Mouse (Mus musculus) neural tube, embryonic 14.5 days (tissue): ENCODE data around the gene Ptpn3. TPM values are rescaled to one million over a fixed set of nuclear protein-coding genes. Genes with fewer than 3 reads are reported as not detected.

ENCODE experiments used
- ATAC-seq: fragments of 200-750 bp; cut with Nextera tagmentation; 2 replicates; pipeline ENCODE4 v1.8.0; 2017; ENCODE audit warnings: low read depth, mild to moderate bottlenecking, moderate TSS enrichment, moderate library complexity
- H3K27ac ChIP-seq: fragments of 300-500 bp; sonication (generic); 2 replicates; pipeline ENCODE4 v1.5.1; 2014; ENCODE audit warnings: low read depth, mild to moderate bottlenecking, control low read depth, low read length, moderate library complexity, mixed read lengths
- H3K27me3 ChIP-seq: fragments of 300-500 bp; sonication (generic); 2 replicates; pipeline ENCODE4 v1.6.1; 2014; ENCODE audit warnings: low read length; ENCODE audit not compliant: control insufficient read depth, insufficient read depth
- H3K36me3 ChIP-seq: fragments of 300-500 bp; sonication (generic); 2 replicates; pipeline ENCODE4 v1.6.1; 2014; ENCODE audit warnings: low read length, mixed read lengths; ENCODE audit not compliant: control insufficient read depth, insufficient read depth
- H3K4me1 ChIP-seq: fragments of 300-500 bp; sonication (generic); 2 replicates; pipeline ENCODE4 v1.6.1; 2014; ENCODE audit warnings: low read length; ENCODE audit not compliant: control insufficient read depth, insufficient read depth
- H3K4me2 ChIP-seq: fragments of 300-500 bp; sonication (generic); 2 replicates; pipeline ENCODE4 v1.6.1; 2014; ENCODE audit warnings: mild to moderate bottlenecking, low read depth, low read length, control low read depth
- H3K4me3 ChIP-seq: fragments of 300-500 bp; sonication (generic); 2 replicates; pipeline ENCODE4 v1.5.1; 2014; ENCODE audit warnings: low read depth, low read length, control low read depth, mixed read lengths
- H3K9ac ChIP-seq: fragments of 300-500 bp; sonication (generic); replicated peaks from 2 replicates; pipeline ENCODE4 v1.6.1; 2014; ENCODE audit warnings: low read depth, mild to moderate bottlenecking, control low read depth, low read length, mixed read lengths
- H3K9me3 ChIP-seq: fragments of 300-500 bp; sonication (generic); 2 replicates; pipeline ENCODE4 v1.6.1; 2016; ENCODE audit warnings: low read length; ENCODE audit not compliant: control insufficient read depth
- WGBS: fragments of 180-500 bp; shearing (Covaris S2); extraction: QIAGEN DNeasy Blood & Tissue Kit; methylation state at CpG from one replicate; pipeline ENCODE4 v1.1.7; 2014; 5-methylcytosine and 5-hydroxymethylcytosine counted together
- polyA plus RNA-seq: library from polyadenylated mRNA; unstranded; fragments of >200 nt; fragmentation: Nextera tagmentation; extraction: Ambion mirVana; gene quantifications from 2 replicates; pipeline ENCODE4 v1.2.1, GENCODE M21; 2014

Ptpn3 gene
- polyA plus RNA-seq, 1 experiment from 2014 or later = 7.6 TPM

DNA sequence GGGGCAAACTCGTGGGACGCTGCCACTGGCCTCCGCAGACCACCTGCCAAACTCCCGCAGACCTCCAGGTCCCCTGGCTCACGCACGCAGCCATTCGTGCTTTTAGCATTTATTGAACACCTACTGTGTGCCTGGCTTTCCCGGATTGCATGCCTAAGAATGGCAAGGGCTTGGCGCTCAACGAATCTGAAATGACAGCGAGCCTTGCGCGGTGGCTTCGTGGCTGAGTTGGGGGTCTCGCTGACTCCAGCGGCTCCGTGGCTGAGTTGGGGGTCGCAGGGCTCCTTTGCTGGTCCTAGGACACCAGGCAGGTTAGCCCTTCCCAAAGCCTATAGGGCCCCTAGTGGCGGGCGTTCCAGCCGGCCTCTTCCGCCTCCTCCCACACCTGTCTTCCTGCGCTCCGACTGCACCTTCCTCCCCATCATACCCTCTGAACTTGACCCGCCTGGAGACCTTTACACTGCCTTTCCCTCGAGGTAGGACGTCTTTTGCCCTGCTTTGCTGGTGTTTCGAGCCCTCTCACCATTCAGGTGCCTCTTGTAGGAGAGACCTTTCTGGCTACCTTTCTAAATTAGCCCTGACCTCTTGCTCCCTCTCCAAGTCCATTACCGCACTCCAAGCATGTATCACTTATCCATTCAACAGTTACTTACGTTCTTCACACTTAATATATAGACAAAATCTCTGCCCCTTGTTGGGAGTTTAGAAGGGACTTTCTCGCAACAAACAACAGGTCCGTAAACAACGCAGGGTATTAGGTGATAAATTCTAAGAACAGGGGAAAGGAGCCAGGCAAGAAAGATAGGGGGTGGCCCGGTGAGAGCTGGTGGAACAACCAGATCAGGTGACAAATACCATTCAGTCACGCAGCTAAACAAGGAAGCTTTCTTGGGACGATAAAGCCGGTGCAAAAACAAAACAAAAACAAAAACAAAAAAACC, 898 bp downstream of the Ptpn3 start:
- H3K4me1 ChIP-seq = peaks cover 7% of the 10 kb centered on the region
- ATAC-seq = no peak
- WGBS = under 1% methylated on average over 37 of the region's 37 CpGs
- no peak overlapping the region for H3K27ac ChIP-seq
- no peaks in the 10 kb centered on the region for H3K9me3 ChIP-seq
- no peaks in the 10 kb centered on the region for H3K36me3 ChIP-seq
- peak overlapping the region; percentile 87 for H3K4me2 ChIP-seq
- H3K27me3 ChIP-seq = peaks cover 3% of the 10 kb centered on the region; the same call in 1 of the 2 replicates
- peak overlapping the region; percentile 74 for H3K9ac ChIP-seq
- peak overlapping the region; percentile 74 for H3K4me3 ChIP-seq

DNA sequence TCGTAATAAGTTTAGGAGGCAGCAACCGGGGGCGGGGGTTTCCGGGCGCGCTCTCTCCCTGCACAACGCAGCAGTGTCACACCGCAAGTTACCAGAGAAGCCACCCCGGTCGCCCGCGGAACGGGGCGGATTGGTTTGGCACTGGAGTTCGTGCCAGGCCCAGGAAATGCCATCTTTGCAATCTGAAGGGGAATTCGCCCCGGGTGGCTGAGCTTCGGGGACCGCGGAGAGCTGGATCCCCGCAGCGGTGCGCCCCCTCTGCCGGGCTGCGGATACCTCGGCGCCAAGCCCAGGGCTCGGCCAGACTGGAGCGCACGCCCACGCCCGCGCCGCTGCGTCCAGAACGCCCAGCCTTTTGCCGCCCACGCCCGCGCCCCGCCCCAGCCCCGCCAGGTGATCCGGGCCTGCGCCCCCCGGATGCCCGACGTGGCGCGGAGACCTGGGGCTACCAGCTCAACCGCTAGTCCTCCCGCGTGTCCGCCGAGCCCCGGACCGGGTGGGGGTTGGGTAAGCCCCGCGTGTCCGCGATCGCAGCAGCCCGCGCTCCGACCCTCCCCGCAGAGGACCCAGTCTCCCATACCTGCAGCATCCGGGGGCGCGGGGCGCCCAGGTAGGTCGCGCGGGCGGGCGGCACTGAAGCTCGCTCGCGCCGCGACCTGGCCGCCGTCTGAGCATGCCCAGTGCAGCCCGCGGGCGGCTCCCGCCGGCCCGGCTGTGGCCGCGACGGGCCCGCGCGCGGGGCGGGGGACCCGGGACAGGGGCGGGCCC, 1.8 kb downstream of the Ptpn3 start:
- H3K9me3 ChIP-seq = no peaks in the 10 kb centered on the region
- H3K4me3 ChIP-seq = peak overlapping the region; percentile 74
- H3K4me2 ChIP-seq = peak overlapping the region; percentile 87
- peaks cover 7% of the 10 kb centered on the region for H3K4me1 ChIP-seq
- WGBS = under 1% methylated on average over 85 of the region's 97 CpGs
- peak; percentile 47 for ATAC-seq
- no peaks in the 10 kb centered on the region for H3K36me3 ChIP-seq
- peaks cover 3% of the 10 kb centered on the region; the same call in 1 of the 2 replicates for H3K27me3 ChIP-seq
- peak overlapping the region; percentile 74 for H3K9ac ChIP-seq
- H3K27ac ChIP-seq = peak overlapping the region; percentile 57

DNA sequence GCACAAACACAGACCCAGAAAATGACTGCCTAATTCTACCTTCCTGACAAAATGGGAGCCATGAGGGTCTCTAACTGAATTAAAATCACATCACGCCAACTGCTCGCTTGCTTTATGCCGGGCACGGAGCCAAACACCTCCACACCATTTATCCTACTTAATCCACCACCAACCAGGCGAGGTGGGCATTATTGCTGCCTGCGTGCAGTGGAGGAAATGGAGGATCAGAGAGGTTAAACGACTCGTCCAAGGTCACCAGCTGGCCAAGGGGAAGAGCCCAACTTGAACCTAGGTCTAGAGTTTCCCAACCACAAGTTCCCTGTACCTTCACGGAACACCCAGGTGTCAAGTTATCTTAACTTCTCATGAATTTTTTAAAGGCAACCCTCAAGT, 2.3 kb downstream of the Ptpn3 start:
- no peak for ATAC-seq
- Histone ChIP-seq H3K4me3 (peak overlapping the region; percentile 74), H3K27me3 (peaks cover 3% of the 10 kb centered on the region; the same call in 1 of the 2 replicates), H3K27ac (peak overlapping the region; percentile 57; the same call in 1 of the 2 replicates), H3K4me2 (peak overlapping the region; percentile 87), H3K36me3 (no peaks in the 10 kb centered on the region), H3K9ac (peak overlapping the region; percentile 74; the same call in 1 of the 2 replicates), H3K9me3 (no peaks in the 10 kb centered on the region), H3K4me1 (peaks cover 7% of the 10 kb centered on the region)
- under 1% methylated on average over 9 of the region's 9 CpGs for WGBS

DNA sequence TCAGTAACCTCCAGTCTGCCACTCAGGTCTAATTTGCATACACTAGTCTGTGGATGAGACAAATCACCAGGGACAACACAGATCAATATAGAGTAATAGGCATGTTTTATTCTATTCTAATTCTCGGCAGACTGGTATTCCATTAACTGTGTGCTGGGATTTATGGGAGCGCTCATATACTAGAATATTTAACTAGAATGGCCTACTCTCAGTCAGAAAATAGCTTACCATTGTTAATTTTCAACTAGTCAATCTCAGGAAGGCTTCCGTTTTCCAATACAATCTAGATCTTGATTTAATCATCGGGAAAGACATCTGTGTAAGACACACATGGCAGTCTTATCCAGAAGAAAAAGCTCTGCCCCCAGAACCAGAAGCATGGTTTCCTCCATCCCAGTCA, 3.5 kb downstream of the Ptpn3 start:
- peaks cover 3% of the 10 kb centered on the region; the same call in 1 of the 2 replicates for H3K27me3 ChIP-seq
- no peak overlapping the region for H3K4me3 ChIP-seq
- ATAC-seq = no peak
- peaks cover 7% of the 10 kb centered on the region for H3K4me1 ChIP-seq
- 0 out of 2 replicates have a peak overlapping the region, but pooled peaks have one; percentile 87 for H3K4me2 ChIP-seq
- no peaks in the 10 kb centered on the region for H3K36me3 ChIP-seq
- no peak overlapping the region for H3K27ac ChIP-seq
- no peaks in the 10 kb centered on the region for H3K9me3 ChIP-seq
- H3K9ac ChIP-seq = no peak overlapping the region
- WGBS = 42% methylated on average over 4 of the region's 4 CpGs

DNA sequence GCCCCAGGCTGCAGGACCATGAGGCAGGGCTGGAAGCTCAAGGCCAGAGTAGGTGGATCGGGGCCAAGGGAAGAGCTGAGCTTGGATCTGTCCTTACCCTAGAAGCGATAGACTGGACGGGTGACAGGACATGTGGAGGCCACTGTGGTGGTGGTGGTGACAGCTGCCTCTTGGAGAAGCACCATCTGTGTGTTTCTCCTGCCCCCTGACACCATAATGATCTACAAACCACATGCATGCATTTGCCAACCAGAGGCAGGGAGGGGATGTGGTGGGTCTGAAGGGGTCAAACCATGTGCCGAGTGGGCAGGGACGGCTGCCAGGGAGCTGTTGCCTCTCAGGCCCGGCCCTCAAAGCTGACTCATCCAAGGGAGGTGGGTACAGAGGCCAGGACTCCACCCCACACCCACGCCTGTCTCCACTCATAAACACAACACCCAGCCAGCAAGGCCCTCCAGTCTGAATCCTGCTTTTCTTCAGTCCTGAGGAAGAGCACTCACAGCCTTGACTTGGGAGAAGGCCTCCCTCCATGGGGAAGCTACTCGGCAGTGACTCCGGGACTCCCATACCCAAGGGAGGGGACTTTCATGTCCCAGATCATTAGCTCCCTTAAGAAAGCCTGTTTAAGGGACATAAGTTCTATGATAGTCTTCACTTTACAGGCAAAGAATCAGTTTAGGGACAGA, 6.5 kb downstream of the Ptpn3 start:
- WGBS = 82% methylated on average over 9 of the region's 9 CpGs
- no peak overlapping the region for H3K9ac ChIP-seq
- peak; percentile 12; the same call in 1 of the 2 replicates for ATAC-seq
- H3K27ac ChIP-seq = no peak overlapping the region
- H3K27me3 ChIP-seq = peaks cover 2% of the 10 kb centered on the region; the same call in 1 of the 2 replicates
- H3K9me3 ChIP-seq = no peaks in the 10 kb centered on the region
- peaks cover 4% of the 10 kb centered on the region for H3K4me1 ChIP-seq
- H3K4me2 ChIP-seq = no peak overlapping the region
- H3K4me3 ChIP-seq = no peak overlapping the region
- no peaks in the 10 kb centered on the region for H3K36me3 ChIP-seq

DNA sequence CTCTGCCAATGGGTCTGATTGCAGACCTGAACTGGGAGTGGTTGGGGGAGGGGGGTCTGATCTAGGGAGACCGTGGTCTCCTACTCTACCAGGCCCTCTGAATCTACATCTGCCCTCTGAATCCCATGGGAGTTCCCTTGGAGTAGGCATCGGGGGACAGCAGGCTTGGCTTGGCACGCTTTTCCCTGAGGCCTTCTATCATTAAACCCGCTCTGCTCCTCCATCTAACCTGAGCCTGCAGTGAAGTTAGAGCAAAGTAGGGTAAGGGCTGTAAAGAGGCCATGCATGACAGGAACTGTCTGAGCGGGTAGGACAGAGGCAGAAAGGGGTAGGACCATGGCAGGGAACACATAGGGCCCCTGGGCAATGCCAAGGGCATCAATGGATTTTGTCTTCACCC, 9.0 kb downstream of the Ptpn3 start:
- H3K9me3 ChIP-seq = no peaks in the 10 kb centered on the region
- WGBS = 86% methylated on average over 5 of the region's 5 CpGs
- H3K36me3 ChIP-seq = no peaks in the 10 kb centered on the region
- H3K4me3 ChIP-seq = no peak overlapping the region
- no peak overlapping the region for H3K4me2 ChIP-seq
- no peaks in the 10 kb centered on the region for H3K4me1 ChIP-seq
- ATAC-seq = no peak
- no peaks in the 10 kb centered on the region for H3K27me3 ChIP-seq
- H3K9ac ChIP-seq = no peak overlapping the region
- no peak overlapping the region for H3K27ac ChIP-seq

DNA sequence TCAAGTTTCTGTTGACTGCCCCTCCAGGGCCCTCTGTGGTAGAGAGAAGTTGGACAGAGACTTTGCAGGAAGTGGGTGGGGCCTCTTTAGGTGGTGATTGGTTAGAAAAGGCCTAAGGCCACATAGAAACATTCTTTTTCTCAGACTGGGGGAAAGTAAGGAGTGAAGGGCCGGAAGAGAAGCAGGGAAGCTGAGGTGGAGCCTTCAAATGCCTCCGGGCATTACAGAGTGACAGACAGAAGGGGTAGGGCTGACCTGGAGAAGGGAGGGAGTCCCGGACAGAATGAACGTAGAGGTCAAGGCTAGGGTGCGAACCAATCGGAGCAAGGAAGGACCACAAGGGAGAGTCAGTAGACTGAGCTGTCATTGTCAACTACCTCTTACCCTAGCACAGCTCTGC, 11.6 kb downstream of the Ptpn3 start:
- ATAC-seq = no peak
- H3K27me3 ChIP-seq = no peaks in the 10 kb centered on the region
- no peaks in the 10 kb centered on the region for H3K9me3 ChIP-seq
- H3K36me3 ChIP-seq = no peaks in the 10 kb centered on the region
- 85% methylated on average over 6 of the region's 6 CpGs for WGBS
- no peaks in the 10 kb centered on the region for H3K4me1 ChIP-seq
- H3K9ac ChIP-seq = no peak overlapping the region
- H3K27ac ChIP-seq = no peak overlapping the region
- H3K4me2 ChIP-seq = no peak overlapping the region
- H3K4me3 ChIP-seq = no peak overlapping the region

DNA sequence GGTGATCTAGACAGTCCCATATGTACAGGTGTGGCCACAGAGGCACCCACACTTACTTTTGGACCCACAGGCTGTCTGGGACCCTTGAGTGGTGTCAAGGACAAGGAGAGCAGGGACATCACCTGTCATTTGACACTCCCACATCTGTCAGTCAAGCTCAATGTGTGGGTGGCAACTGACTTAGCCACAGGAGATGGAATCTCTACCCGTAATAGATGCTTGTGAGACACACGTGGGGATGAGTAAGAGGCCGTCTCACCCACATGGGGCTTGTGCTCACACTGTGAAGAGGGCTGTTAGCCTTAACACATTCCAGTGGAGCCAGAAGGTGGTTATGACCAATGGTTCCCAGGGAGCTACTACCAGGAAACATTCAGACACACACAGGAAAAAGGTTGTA, 13.8 kb downstream of the Ptpn3 start:
- ATAC-seq = no peak
- Histone ChIP-seq H3K9ac (no peak overlapping the region), H3K4me1 (no peaks in the 10 kb centered on the region), H3K27ac (no peak overlapping the region), H3K27me3 (no peaks in the 10 kb centered on the region), H3K4me2 (no peak overlapping the region), H3K4me3 (no peak overlapping the region), H3K36me3 (no peaks in the 10 kb centered on the region), H3K9me3 (no peaks in the 10 kb centered on the region)
- WGBS = 81% methylated on average over 3 of the region's 3 CpGs
